In genomic region chr3:88620992-88621536, GRCm38 (mm10) we compare ENCODE assay signal across 8 mouse cellular contexts. TPM values are rescaled to one million over a fixed set of nuclear protein-coding genes. Genes with fewer than 3 reads are reported as not detected.
DNase-seq lines count a peak whose midpoint lies in the region; ATAC-seq and TF ChIP-seq lines count a peak whose summit lies in the region.

No protein-coding gene starts in this region.

- no peaks in the 10 kb centered on the region for H3K9me3 ChIP-seq in forebrain, embryonic 11.5 days (ENCODE audit: control insufficient read depth, low read length)

- TF ChIP-seq POLR2A in brain, embryonic 14.5 days (IDR thresholded peaks at IDR 0.05; ENCODE audit: borderline replicate concordance, extremely low read depth, insufficient read depth, insufficient read length, poor library complexity, severe bottlenecking) = peak; percentile 63; the same call in 1 of the 2 replicates

- no peaks in the 10 kb centered on the region; the same call in 1 of the 2 replicates for H3K36me3 ChIP-seq in forebrain, embryonic 11.5 days (ENCODE audit: control insufficient read depth, insufficient read depth, low read length)

- peak overlapping the region; percentile 95 for H3K27ac ChIP-seq in forebrain, embryonic 11.5 days (ENCODE audit: low read depth, low read length)

- peak overlapping the region; percentile 93 for H3K4me2 ChIP-seq in forebrain, embryonic 11.5 days (ENCODE audit: low read depth, low read length, severe bottlenecking)

- peaks cover 14% of the 10 kb centered on the region for H3K4me1 ChIP-seq in forebrain, embryonic 11.5 days (replicated peaks; ENCODE audit: control insufficient read depth, insufficient read depth, low read length)

- intact Hi-C loops in heart, postnatal 25 days (cut with DNase I) = no loop called here

- H3K27me3 ChIP-seq in forebrain, embryonic 11.5 days (ENCODE audit: control insufficient read depth, insufficient read depth, low read length) = no peaks in the 10 kb centered on the region

- WGBS in forebrain, embryonic 11.5 days = under 1% methylated on average over 57 of the region's 64 CpGs

- peak; percentile 79 for ATAC-seq in forebrain, embryonic 11.5 days (replicated peaks; ENCODE audit: low FRiP score)

- H3K9ac ChIP-seq in forebrain, embryonic 11.5 days (ENCODE audit: low read length) = peak overlapping the region; percentile 97

- peak overlapping the region; percentile 90 for H3K4me3 ChIP-seq in forebrain, embryonic 11.5 days (ENCODE audit: low read depth, low read length)

- DNase-seq in layer of hippocampus, adult 11-12 months (ENCODE audit: low spot score) = peak; percentile 70
- DNase-seq in layer of hippocampus, adult 9-10 months (ENCODE audit: low spot score) = no peak
- peak; percentile 81 for DNase-seq in brain, embryonic 14.5 days (ENCODE audit: low read depth)
- peak; percentile 84 for DNase-seq in forebrain, embryonic 11.5 days (ENCODE audit: low spot score)
- DNase-seq in heart, postnatal 25 days (ENCODE audit: low spot score) = peak; percentile 85
- peak; percentile 57 to 58 for DNase-seq in layer of hippocampus, postnatal 36 days
- peak; percentile 78 for DNase-seq in mesoderm, embryonic 11.5 days (ENCODE audit: low read depth, low spot score)
- peak; percentile 80 to 90 for DNase-seq in spleen, postnatal 4 days (ENCODE audit: low spot score in 2 of 2)

- TF ChIP-seq CTCF in brain, embryonic 14.5 days (IDR thresholded peaks at IDR 0.05; ENCODE audit: borderline replicate concordance, extremely low read depth, insufficient read depth, insufficient read length) = no peak

RNA-seq across cellular contexts. Expression of gene Arhgef2, which starts 15.3 kb away (rescaled TPM):
- polyA plus RNA-seq in brain, embryonic 14.5 days (2012; rRNA removed) = 106 and 137 TPM in 2 replicates
- polyA plus RNA-seq in forebrain, embryonic 11.5 days (2014; fragmentation: Nextera tagmentation; extraction: Ambion mirVana) = 118 and 123 TPM in 2 replicates
- total RNA-seq in heart, postnatal 25 days (2021) = 10 to 100 TPM; 42.6 to 51.8 TPM
- total RNA-seq in layer of hippocampus, postnatal 36 days (2021) = 100 to 1,000 TPM; 250 to 265 TPM

RNA-seq across cellular contexts. Expression of gene Rxfp4, which starts 31.9 kb away (rescaled TPM):
- not detected in 2 replicates for polyA plus RNA-seq in brain, embryonic 14.5 days (2012; rRNA removed)
- not detected in 2 replicates for polyA plus RNA-seq in forebrain, embryonic 11.5 days (2014; fragmentation: Nextera tagmentation; extraction: Ambion mirVana)
- total RNA-seq in heart, postnatal 25 days (2021) = not detected
- not detected for total RNA-seq in layer of hippocampus, postnatal 36 days (2021)

RNA-seq across cellular contexts. Expression of gene Ssr2, which starts 45.4 kb away (rescaled TPM):
- polyA plus RNA-seq in brain, embryonic 14.5 days (2012; rRNA removed) = 170 and 185 TPM in 2 replicates
- 142 and 148 TPM in 2 replicates for polyA plus RNA-seq in forebrain, embryonic 11.5 days (2014; fragmentation: Nextera tagmentation; extraction: Ambion mirVana)
- 10 to 100 TPM; 80.7 to 93.3 TPM for total RNA-seq in heart, postnatal 25 days (2021)
- 10 to 100 TPM; 97.1 to 98.9 TPM for total RNA-seq in layer of hippocampus, postnatal 36 days (2021)

Comparison
In these comparisons a context has a peak if more than half of its experiments do, and no peak if none do; other contexts are left out.
1. RNA of gene Arhgef2, which starts 15.3 kb away (total RNA-seq): 250 to 265 TPM in layer of hippocampus, postnatal 36 days; 42.6 to 51.8 TPM in heart, postnatal 25 days; every median in the first group is over 4 times any median in the second.